Mouse (Mus musculus): ENCODE measurements around the gene Zfp160.
"Not testable (repeated sequence)": the region's sequence is repeated elsewhere in the genome, so short reads cannot be mapped to it uniquely, and the experiment has no call there.

GRCm38 (mm10) chr17:21070971-21071370, 62.3 kb downstream of the Zfp160 start:
- not testable (repeated sequence) for TF ChIP-seq CTCF, EP300 (IDR thresholded peaks at IDR 0.05; ENCODE audit: low read depth)
